16 mouse cellular contexts compared by ENCODE assay signal in the genomic region with DNA sequence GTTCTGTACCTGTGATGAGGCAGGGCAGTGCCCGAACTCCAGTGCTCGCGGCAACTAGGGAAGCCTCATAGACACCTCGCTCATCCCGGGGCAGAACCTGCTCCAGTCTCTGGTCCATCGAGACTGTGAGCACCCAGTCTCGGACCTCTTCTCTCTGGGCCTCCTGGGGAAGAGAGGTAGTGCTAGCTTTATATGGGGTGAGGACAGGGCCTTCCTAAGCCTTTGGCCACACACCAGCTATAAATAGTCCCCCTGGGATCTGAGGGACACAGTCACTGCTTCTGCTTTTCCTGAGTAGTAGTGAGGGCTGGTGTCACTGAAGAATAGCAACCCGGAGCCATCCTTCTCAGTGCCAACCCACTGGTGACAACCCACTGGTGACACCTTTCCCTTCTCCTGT. TPM values are rescaled to one million over a fixed set of nuclear protein-coding genes. Genes with fewer than 3 reads are reported as not detected.
DNase-seq lines count a peak whose midpoint lies in the region; ATAC-seq and TF ChIP-seq lines count a peak whose summit lies in the region.
"Had no signal": no experiment of that assay in that cellular context is flagged by ENCODE, and none has a peak within 500 bp of the region (broad histone marks: within the 10 kb centered on the region; RNA-seq: fewer than 3 reads in every experiment).

No protein-coding gene starts in this region.

- no peak for ATAC-seq in liver, embryonic 11.5 days (replicated peaks; ENCODE audit: low FRiP score)
- ATAC-seq in heart, embryonic 14.5 days (ENCODE audit: insufficient number of reproducible peaks, insufficient read depth, low FRiP score, low read depth): no peak; the same call in 1 of the 2 replicates
- peak; percentile 14; the same call in 1 of the 2 replicates for ATAC-seq in megakaryocyte, adult 5-6 weeks (ENCODE audit: poor library complexity, severe bottlenecking)
- ATAC-seq: hindbrain, embryonic 16.5 days had no signal

- WGBS in cerebellum, adult 2 months: 94% methylated on average over 8 of the region's 8 CpGs
- 94% methylated on average over 8 of the region's 8 CpGs for WGBS in liver, embryonic 11.5 days
- WGBS in heart, embryonic 14.5 days: 61% methylated on average over 8 of the region's 8 CpGs

- no peak for TF ChIP-seq POLR2A in cerebellum, adult 2 months (IDR thresholded peaks at IDR 0.05; ENCODE audit: borderline replicate concordance, insufficient read depth, low read length)

- no peak overlapping the region for H3K4me2 ChIP-seq in liver, embryonic 11.5 days
- 0 out of 2 replicates have a peak overlapping the region, but pooled peaks have one; percentile 1 for H3K4me2 ChIP-seq in heart, embryonic 14.5 days (ENCODE audit: low read length)

- H3K9ac ChIP-seq in liver, embryonic 11.5 days (ENCODE audit: low read depth, low read length): no peak overlapping the region
- peak overlapping the region; percentile 25; the same call in 1 of the 2 replicates for H3K9ac ChIP-seq in heart, embryonic 14.5 days (ENCODE audit: low read length)

- DNase-seq in cerebellum, adult 2 months: no peak
- no peak for DNase-seq in cerebellum, adult 11 months
- peak; percentile 30 for DNase-seq in liver, embryonic 11.5 days (ENCODE audit: low spot score)
- no peak for DNase-seq in liver
- no peak for DNase-seq in thymus, postnatal 36 days
- DNase-seq in kidney, adult 11 months: no peak
- DNase-seq: cerebellum, postnatal 25 days; spleen, adult 18-20 months had no signal

- no peaks in the 10 kb centered on the region for H3K9me3 ChIP-seq in liver, embryonic 11.5 days (ENCODE audit: control insufficient read depth, low read length)
- no peaks in the 10 kb centered on the region for H3K9me3 ChIP-seq in heart, embryonic 14.5 days (ENCODE audit: control insufficient read depth, low read length)
- H3K9me3 ChIP-seq: megakaryocyte, embryonic 14.5 days had no signal

- no peaks in the 10 kb centered on the region; the same call in 1 of the 2 replicates for H3K4me1 ChIP-seq in cerebellum, adult 2 months (ENCODE audit: control insufficient read depth, insufficient read depth, low read length)
- H3K4me1 ChIP-seq in liver, embryonic 11.5 days (replicated peaks; ENCODE audit: control insufficient read depth, insufficient read depth, low read length): peaks cover 6% of the 10 kb centered on the region; the same call in 1 of the 2 replicates
- H3K4me1 ChIP-seq in heart, embryonic 14.5 days (ENCODE audit: control insufficient read depth in 2 of 2, insufficient read depth in 2 of 2, low read length in 2 of 2): peaks cover 8 to 29% of the 10 kb centered on the region in 2 experiments

- no peak for TF ChIP-seq CTCF in cerebellum, adult 2 months (IDR thresholded peaks at IDR 0.05; ENCODE audit: borderline replicate concordance, insufficient read depth, low read depth, low read length)

- peaks cover 22% of the 10 kb centered on the region for H3K36me3 ChIP-seq in liver, embryonic 11.5 days (ENCODE audit: control insufficient read depth, insufficient read depth, low read length)
- H3K36me3 ChIP-seq in heart, embryonic 14.5 days (ENCODE audit: control insufficient read depth, insufficient read depth, low read length): peaks cover 81% of the 10 kb centered on the region

- H3K27ac ChIP-seq in cerebellum, adult 2 months (ENCODE audit: insufficient read depth, low read length): 0 out of 2 replicates have a peak overlapping the region, but pooled peaks have one; percentile 3
- H3K27ac ChIP-seq in liver, embryonic 11.5 days (ENCODE audit: low read depth, low read length): no peak overlapping the region
- peak overlapping the region; percentile 48 to 68 for H3K27ac ChIP-seq in heart, embryonic 14.5 days (replicated peaks in 1 of 2; ENCODE audit: control insufficient read depth in 1 of 2, insufficient read depth in 1 of 2, low read depth in 2 of 2, low read length in 2 of 2)

- no peaks in the 10 kb centered on the region for H3K27me3 ChIP-seq in cerebellum, adult 2 months (ENCODE audit: control insufficient read depth, insufficient read depth, low read length)
- no peaks in the 10 kb centered on the region for H3K27me3 ChIP-seq in liver, embryonic 11.5 days (replicated peaks; ENCODE audit: control insufficient read depth, insufficient read depth, low read length)
- no peaks in the 10 kb centered on the region for H3K27me3 ChIP-seq in heart, embryonic 14.5 days (ENCODE audit: control insufficient read depth, insufficient read depth, low read length)
- H3K27me3 ChIP-seq: megakaryocyte, embryonic 14.5 days had no signal

- H3K4me3 ChIP-seq in cerebellum, adult 2 months (replicated peaks; ENCODE audit: insufficient read depth, low read depth, low read length): no peak overlapping the region
- no peak overlapping the region for H3K4me3 ChIP-seq in liver, embryonic 11.5 days (ENCODE audit: low read depth, low read length)
- no peak overlapping the region for H3K4me3 ChIP-seq in heart, embryonic 14.5 days (ENCODE audit: control insufficient read depth in 1 of 2, insufficient read depth in 1 of 2, low read depth in 1 of 2, low read length in 2 of 2)
- H3K4me3 ChIP-seq: erythroblast, embryonic 14.5 days; megakaryocyte, embryonic 14.5 days had no signal

RNA-seq across cellular contexts. Expression of gene Krtcap3, which starts 2.3 kb away (rescaled TPM):
- polyA plus RNA-seq in cerebellum, adult 2 months (2012; rRNA removed): 4.3 and 5.2 TPM in 2 replicates
- polyA plus RNA-seq in liver, embryonic 11.5 days (2014; fragmentation: Nextera tagmentation; extraction: Ambion mirVana): 11.6 and 12.0 TPM in 2 replicates
- 4.8 and 5.4 TPM in 2 replicates for polyA plus RNA-seq in heart, embryonic 14.5 days (2014; fragmentation: Nextera tagmentation; extraction: Ambion mirVana)
- 5.1 and 5.4 TPM in 2 replicates for total RNA-seq in megakaryocyte, adult 5-6 weeks (2015)
- total RNA-seq in megakaryocyte, adult 5-6 weeks (2017): 3.6 and 6.7 TPM in 2 replicates

RNA-seq across cellular contexts. Expression of gene Gm9970, which starts 12.8 kb away (rescaled TPM):
- polyA plus RNA-seq in cerebellum, adult 2 months (2012; rRNA removed): 0.48 TPM in 1 of 2 replicates, not detected in the other
- 0.36 TPM in 1 of 2 replicates, not detected in the other for polyA plus RNA-seq in liver, embryonic 11.5 days (2014; fragmentation: Nextera tagmentation; extraction: Ambion mirVana)
- polyA plus RNA-seq in heart, embryonic 14.5 days (2014; fragmentation: Nextera tagmentation; extraction: Ambion mirVana): 0.41 and 1.1 TPM in 2 replicates
- not detected in 2 replicates for total RNA-seq in megakaryocyte, adult 5-6 weeks (2015)
- total RNA-seq in megakaryocyte, adult 5-6 weeks (2017): not detected in 2 replicates
- total RNA-seq: left cerebral cortex, postnatal 36 days had no signal
- polyA plus RNA-seq: brain, embryonic 14.5 days; erythroblast, embryonic 14.5 days; large intestine, adult 2 months had no signal

RNA-seq across cellular contexts. Expression of gene Nrbp1, which starts 13.1 kb away (rescaled TPM):
- polyA plus RNA-seq in cerebellum, adult 2 months (2012; rRNA removed): 143 and 148 TPM in 2 replicates
- polyA plus RNA-seq in liver, embryonic 11.5 days (2014; fragmentation: Nextera tagmentation; extraction: Ambion mirVana): 95.6 and 98.1 TPM in 2 replicates
- polyA plus RNA-seq in heart, embryonic 14.5 days (2014; fragmentation: Nextera tagmentation; extraction: Ambion mirVana): 124 and 125 TPM in 2 replicates
- 57.2 and 64.1 TPM in 2 replicates for total RNA-seq in megakaryocyte, adult 5-6 weeks (2015)
- 112 and 114 TPM in 2 replicates for total RNA-seq in megakaryocyte, adult 5-6 weeks (2017)

RNA-seq across cellular contexts. Expression of gene Ppm1g, which starts 33.3 kb away (rescaled TPM):
- polyA plus RNA-seq in cerebellum, adult 2 months (2012; rRNA removed): 83.9 and 84.1 TPM in 2 replicates
- polyA plus RNA-seq in liver, embryonic 11.5 days (2014; fragmentation: Nextera tagmentation; extraction: Ambion mirVana): 220 and 242 TPM in 2 replicates
- polyA plus RNA-seq in heart, embryonic 14.5 days (2014; fragmentation: Nextera tagmentation; extraction: Ambion mirVana): 85.4 and 91.1 TPM in 2 replicates
- 54.8 and 69.0 TPM in 2 replicates for total RNA-seq in megakaryocyte, adult 5-6 weeks (2015)
- 107 and 121 TPM in 2 replicates for total RNA-seq in megakaryocyte, adult 5-6 weeks (2017)

RNA-seq across cellular contexts. Expression of gene Ift172, which starts 37.1 kb away (rescaled TPM):
- 69.3 and 75.3 TPM in 2 replicates for polyA plus RNA-seq in cerebellum, adult 2 months (2012; rRNA removed)
- polyA plus RNA-seq in liver, embryonic 11.5 days (2014; fragmentation: Nextera tagmentation; extraction: Ambion mirVana): 15.3 and 17.4 TPM in 2 replicates
- polyA plus RNA-seq in heart, embryonic 14.5 days (2014; fragmentation: Nextera tagmentation; extraction: Ambion mirVana): 22.3 and 28.5 TPM in 2 replicates
- 9.6 and 13.6 TPM in 2 replicates for total RNA-seq in megakaryocyte, adult 5-6 weeks (2015)
- 14.2 and 25.0 TPM in 2 replicates for total RNA-seq in megakaryocyte, adult 5-6 weeks (2017)
